In the genomic region with DNA sequence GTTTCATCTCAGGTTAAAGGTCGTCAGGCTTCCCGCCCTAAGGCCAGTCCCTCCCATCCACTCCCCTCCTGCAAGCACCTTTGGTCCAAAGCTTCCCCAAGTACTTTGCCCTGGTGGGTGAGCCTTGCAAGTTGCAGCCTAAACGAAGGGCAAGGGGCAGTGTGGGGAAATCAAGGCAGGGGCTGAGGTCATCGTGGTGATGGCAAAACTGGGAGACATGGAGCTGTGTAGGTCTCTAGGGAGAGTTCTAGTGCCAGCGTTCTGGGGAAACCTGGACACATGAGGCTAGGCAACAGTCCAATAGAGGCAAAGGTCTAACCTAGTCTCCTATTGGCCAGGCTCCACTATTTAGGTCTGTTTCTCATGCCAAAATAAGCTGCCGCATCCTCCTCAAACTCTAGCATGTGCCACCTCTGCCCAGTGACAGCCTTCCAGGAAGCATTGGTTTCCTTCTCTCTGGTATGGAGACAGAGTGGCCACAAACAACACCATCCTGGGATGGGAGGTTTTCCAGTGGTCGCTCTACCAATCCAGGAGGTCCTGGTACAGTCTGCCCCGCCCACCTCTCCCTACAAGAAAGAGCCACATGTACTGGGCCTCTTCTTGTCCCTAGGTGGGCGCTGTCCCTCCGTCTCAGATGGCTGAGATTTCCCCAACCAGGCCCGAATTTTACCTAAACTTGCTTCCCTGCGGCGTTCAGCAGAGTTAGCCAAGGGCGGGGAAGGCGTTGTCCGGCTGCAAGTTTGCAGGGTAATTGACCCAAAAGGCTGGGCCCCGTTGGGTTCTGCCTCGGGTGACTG, we compare ENCODE assay signal across 8 mouse cellular contexts. TPM values are rescaled to one million over a fixed set of nuclear protein-coding genes. Genes with fewer than 3 reads are reported as not detected.
DNase-seq lines count a peak whose midpoint lies in the region; ATAC-seq lines count a peak whose summit lies in the region.

No protein-coding gene starts in this region.

- H3K4me2 ChIP-seq in forebrain, embryonic 16.5 days (ENCODE audit: low read length): peak overlapping the region; percentile 98

- H3K27me3 ChIP-seq in forebrain, embryonic 16.5 days (replicated peaks; ENCODE audit: control insufficient read depth, insufficient read depth, low read length): no peaks in the 10 kb centered on the region
- peaks cover 11% of the 10 kb centered on the region; the same call in 1 of the 2 replicates for H3K27me3 ChIP-seq in midbrain, embryonic 10.5 days (ENCODE audit: low read depth, poor library complexity, severe bottlenecking)

- 24% methylated on average over 18 of the region's 18 CpGs for WGBS in forebrain, embryonic 16.5 days
- 22% methylated on average over 18 of the region's 18 CpGs for WGBS in midbrain, embryonic 10.5 days

- no peak overlapping the region for H3K27ac ChIP-seq in forebrain, embryonic 16.5 days (ENCODE audit: low read length)
- peak overlapping the region; percentile 79 for H3K27ac ChIP-seq in midbrain, embryonic 10.5 days (replicated peaks)

- peak overlapping the region; percentile 73 for H3K4me3 ChIP-seq in forebrain, embryonic 16.5 days (replicated peaks; ENCODE audit: low read length)
- H3K4me3 ChIP-seq in midbrain, embryonic 10.5 days: peak overlapping the region; percentile 70

- ATAC-seq in forebrain, embryonic 16.5 days: peak; percentile 43; the same call in 1 of the 2 replicates

- peaks cover 8% of the 10 kb centered on the region for H3K36me3 ChIP-seq in forebrain, embryonic 16.5 days (ENCODE audit: control insufficient read depth, insufficient read depth)
- peaks cover 34% of the 10 kb centered on the region for H3K36me3 ChIP-seq in midbrain, embryonic 10.5 days

- peaks cover 17% of the 10 kb centered on the region for H3K4me1 ChIP-seq in forebrain, embryonic 16.5 days (replicated peaks; ENCODE audit: control insufficient read depth, insufficient read depth, low read length)
- peaks cover 23% of the 10 kb centered on the region for H3K4me1 ChIP-seq in midbrain, embryonic 10.5 days

- H3K9ac ChIP-seq in forebrain, embryonic 16.5 days (replicated peaks; ENCODE audit: low read depth, low read length): peak overlapping the region; percentile 72

- DNase-seq in heart, adult 11 months: peak; percentile 94
- no peak for DNase-seq in heart, adult 8-10 months (ENCODE audit: low spot score)
- peak; percentile 13 for DNase-seq in MEL-GATA-1-ER (ENCODE audit: extremely low read depth, low read depth)
- peak; percentile 71 for DNase-seq in kidney, postnatal 10 days
- peak; percentile 47 for DNase-seq in midbrain, embryonic 10.5 days (ENCODE audit: low spot score)
- DNase-seq in ovary, adult 18-20 months (ENCODE audit: low spot score): no peak
- no peak for DNase-seq in layer of hippocampus, adult 8-10 months (ENCODE audit: low spot score in 2 of 2)

- H3K9me3 ChIP-seq in forebrain, embryonic 16.5 days (ENCODE audit: control insufficient read depth, low read length): no peaks in the 10 kb centered on the region
- peaks cover 9% of the 10 kb centered on the region; the same call in 1 of the 2 replicates for H3K9me3 ChIP-seq in midbrain, embryonic 10.5 days (replicated peaks)

RNA-seq across cellular contexts. Expression of gene Tmem120a, which starts 1.1 kb away (rescaled TPM):
- total RNA-seq in heart, adult 8-10 months (2022): 10 to 100 TPM; 14.9 to 19.0 (median 16.7) TPM
- 81.3 and 82.9 TPM in 2 replicates for polyA plus RNA-seq in forebrain, embryonic 16.5 days (2015; fragmentation: Nextera tagmentation; extraction: Ambion mirVana)
- 64.1 and 65.9 TPM in 2 replicates for polyA plus RNA-seq in midbrain, embryonic 10.5 days (2016; fragmentation: Nextera tagmentation; extraction: Ambion mirVana)
- 10 to 100 TPM; 15.7 to 20.4 (median 17.3) TPM for total RNA-seq in layer of hippocampus, adult 8-10 months (2022)

RNA-seq across cellular contexts. Expression of gene Styxl1, which starts 35.0 kb away (rescaled TPM):
- not detected for total RNA-seq in heart, adult 8-10 months (2022)
- polyA plus RNA-seq in forebrain, embryonic 16.5 days (2015; fragmentation: Nextera tagmentation; extraction: Ambion mirVana): 0.23 and 0.35 TPM in 2 replicates
- 0.41 TPM in 1 of 2 replicates, not detected in the other for polyA plus RNA-seq in midbrain, embryonic 10.5 days (2016; fragmentation: Nextera tagmentation; extraction: Ambion mirVana)
- under 1 TPM in 2 of 4 experiments, not detected in 2; 0.73 to 0.85 TPM for total RNA-seq in layer of hippocampus, adult 8-10 months (2022)

RNA-seq across cellular contexts. Expression of gene Mdh2, which starts 35.1 kb away (rescaled TPM):
- total RNA-seq in heart, adult 8-10 months (2022): 1,000 to 10,000 TPM; 1,906 to 1,974 (median 1,950) TPM
- polyA plus RNA-seq in forebrain, embryonic 16.5 days (2015; fragmentation: Nextera tagmentation; extraction: Ambion mirVana): 562 and 563 TPM in 2 replicates
- polyA plus RNA-seq in midbrain, embryonic 10.5 days (2016; fragmentation: Nextera tagmentation; extraction: Ambion mirVana): 616 and 619 TPM in 2 replicates
- total RNA-seq in layer of hippocampus, adult 8-10 months (2022): 100 to 1,000 TPM; 392 to 413 (median 402) TPM

Comparison
In these comparisons a context has a peak if more than half of its experiments do, and no peak if none do; other contexts are left out.
1. DNase-seq: peak in heart, adult 11 months (single experiment), MEL-GATA-1-ER (single experiment), kidney, postnatal 10 days (single experiment) and midbrain, embryonic 10.5 days (single experiment); none in heart, adult 8-10 months (single experiment), ovary, adult 18-20 months (single experiment) and layer of hippocampus, adult 8-10 months (0 of 2).
2. RNA of gene Mdh2, which starts 35.1 kb away (total RNA-seq): 1,906 to 1,974 TPM in heart, adult 8-10 months; 392 to 413 TPM in layer of hippocampus, adult 8-10 months; every median in the first group is over 4 times any median in the second.